Mouse (Mus musculus) layer of hippocampus, postnatal 14 days (tissue): ENCODE results near the gene Sgcd. TPM values are rescaled to one million over a fixed set of nuclear protein-coding genes. Genes with fewer than 3 reads are reported as not detected.
A peak's percentile ranks its signal among the peaks of the same experiment; 100 is the strongest.

Experiments
- DNase-seq, 2 experiments: peaks; one replicate each; pipeline ENCODE4 v3.0.0; 2021 to 2022; ENCODE audit warnings: low spot score in 2 of 2, mixed read lengths in 1 of 2
- total RNA-seq, 2 experiments: library from RNA; stranded (reverse); gene quantifications; 2 replicates each; pipeline ENCODE4 v1.2.3; 2021

Gene Sgcd
- total RNA-seq, 2 experiments from 2014 or later = 9.9 to 18.7 TPM

DNA sequence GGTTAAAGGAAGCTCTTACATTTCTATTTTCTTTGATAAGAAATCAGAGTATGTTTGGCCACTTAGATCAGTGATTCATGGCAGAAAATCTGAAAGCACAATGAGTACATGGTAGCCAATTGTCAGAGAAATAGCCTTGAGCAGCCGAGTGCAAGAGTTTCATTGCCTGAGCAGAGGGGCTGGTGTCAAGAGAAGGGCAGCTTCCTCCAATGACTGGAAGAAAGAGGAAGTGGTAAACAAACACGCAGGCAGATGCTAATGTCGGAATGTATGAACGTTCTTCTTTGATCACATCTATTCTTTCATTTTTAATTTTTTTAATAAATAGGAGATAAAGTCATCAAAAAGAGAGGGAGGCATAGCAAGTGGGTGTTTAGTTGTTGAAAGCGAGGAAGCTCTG, 956.5 kb downstream of the Sgcd start:
- DNase-seq = no peak

DNA sequence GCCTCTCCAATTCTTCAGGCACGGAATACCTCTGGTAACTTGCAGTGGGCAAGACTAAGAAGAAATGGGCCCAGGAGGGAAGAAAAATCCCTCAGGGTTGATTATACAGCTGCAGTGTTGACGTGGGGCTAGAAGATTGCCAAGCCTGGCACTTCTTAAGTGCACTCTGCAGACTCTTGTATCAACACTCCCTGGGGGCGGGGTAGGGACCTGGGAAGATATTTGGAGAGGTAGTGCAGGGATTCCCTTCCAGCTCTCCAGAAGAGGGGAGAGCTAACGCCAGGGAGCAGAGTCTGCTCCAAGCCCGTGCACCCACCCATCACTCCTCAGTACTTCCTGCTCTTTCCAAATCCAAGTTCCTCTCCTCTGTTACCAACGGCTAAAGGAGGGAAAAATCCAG, 967.9 kb downstream of the Sgcd start:
- no peak for DNase-seq

DNA sequence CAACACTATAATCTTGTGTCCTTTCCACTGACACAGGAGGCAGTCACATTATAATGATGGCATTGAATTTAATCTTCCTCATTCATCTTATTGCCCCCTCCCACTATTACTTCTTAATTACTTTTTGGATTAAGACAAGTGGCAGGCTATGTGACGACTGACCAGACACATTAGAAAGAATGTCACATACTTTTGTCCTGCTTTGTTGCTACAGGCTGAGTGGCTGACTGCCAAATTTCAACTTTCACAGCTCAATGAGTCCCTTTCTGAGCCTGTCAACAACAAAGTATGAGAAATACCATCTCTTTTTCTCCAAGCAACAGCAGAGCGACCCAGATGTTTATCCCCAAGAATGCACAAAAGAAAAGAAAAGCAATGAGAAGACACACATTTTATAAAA, 970.6 kb downstream of the Sgcd start:
- peak in 1 of 2 experiments; percentile 3 for DNase-seq

DNA sequence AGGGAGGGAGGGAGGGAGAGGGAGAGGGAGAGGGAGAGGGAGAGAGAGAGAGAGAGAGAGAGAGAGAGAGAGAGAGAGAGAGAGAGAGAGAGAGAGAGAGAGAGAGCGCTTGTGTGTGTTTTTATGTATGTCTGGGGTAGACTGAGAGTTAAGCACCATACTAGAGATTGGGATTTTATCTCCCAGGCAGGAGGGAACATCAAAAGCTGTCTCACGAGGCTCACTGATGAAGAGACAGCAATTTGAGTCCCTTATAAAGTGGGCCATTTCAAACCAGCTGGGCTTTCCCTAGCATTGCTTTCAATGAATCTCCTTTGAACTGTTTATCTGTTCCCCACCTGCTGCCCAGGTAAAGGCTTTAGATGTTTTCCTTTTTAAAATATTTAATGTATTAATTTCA, 973.1 kb downstream of the Sgcd start:
- DNase-seq = no peak

DNA sequence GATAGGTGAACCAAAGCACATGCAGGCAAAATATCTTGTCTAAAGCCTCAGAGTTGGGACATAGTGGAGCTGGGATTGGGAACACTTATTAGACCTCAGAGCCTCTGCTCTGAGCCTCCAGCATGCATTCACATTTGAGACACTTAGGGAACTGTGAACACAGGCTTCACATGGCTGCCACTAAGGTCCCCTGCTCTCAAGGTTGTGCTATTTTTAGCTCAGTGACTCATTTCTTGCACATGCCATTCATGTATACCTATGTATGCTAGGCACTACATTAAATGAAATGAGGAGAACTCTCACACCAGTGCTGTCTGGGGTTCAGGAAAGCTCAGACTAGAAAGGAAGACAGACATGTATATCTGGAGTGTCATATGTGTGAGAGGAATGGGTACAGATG, 974.5 kb downstream of the Sgcd start:
- no peak for DNase-seq

DNA sequence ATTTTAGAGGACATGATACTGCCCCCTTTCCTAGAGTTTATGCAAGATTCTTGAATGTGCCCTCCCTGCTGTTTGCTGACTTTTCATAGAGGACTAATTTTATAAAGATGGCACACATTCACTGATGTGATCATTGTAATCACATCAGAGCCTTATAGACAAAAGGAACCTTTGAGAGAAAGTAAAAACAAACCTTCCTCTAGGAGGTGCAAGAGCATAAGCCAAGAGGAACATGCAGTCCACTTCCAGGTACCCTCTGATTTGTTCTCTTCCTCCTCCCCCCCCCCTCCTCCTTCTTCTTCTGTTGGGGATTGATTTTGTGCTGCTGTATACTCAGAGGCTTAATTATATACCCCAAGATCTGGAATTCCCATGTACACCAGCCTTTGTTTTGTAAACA, 978.6 kb downstream of the Sgcd start:
- no peak for DNase-seq

DNA sequence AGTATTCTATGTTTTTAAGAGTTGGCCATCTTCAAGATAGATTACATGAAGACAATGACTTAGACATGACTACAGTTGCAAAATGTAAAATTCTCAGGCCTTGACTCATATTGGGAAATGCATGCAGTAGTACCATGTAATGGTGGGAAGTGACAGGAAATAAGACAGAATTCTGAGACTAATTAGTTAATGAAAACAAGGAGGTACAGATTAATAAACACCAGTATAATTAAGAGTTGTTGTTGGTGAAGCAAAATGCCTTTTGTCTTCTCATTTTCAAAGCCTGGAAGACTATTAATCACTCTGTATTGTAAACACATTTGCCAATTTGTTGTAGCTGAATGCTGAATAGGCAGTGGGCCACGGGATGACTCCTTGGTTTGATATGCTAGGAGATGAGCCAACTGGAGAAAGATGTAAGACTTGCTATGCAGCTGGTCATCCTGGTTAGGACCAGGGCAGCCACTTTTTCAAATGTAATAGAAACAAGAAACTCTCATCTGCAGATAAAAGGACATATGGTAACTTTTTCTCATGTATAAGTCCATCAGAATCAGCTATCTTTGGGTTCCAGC, 983.4 kb downstream of the Sgcd start:
- DNase-seq = no peak

DNA sequence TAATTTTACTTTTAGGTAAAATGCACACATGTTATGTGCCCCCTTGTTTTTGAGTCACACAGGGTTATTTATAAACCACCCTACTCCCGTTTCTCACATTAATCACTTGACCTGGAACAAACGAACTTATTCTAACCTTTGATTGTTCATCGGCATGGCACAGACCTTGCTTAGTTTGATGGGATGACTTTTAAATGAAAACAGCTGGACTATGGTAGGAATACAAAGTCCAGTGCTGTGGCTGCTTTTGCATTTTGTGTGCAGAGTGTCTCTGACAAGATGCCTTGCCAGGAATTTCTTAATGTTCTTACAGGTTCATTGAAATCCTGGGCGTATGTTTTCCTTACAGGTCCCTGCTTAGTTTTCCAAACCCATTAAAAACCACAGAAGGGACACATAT, 1049.5 kb downstream of the Sgcd start:
- DNase-seq = no peak

DNA sequence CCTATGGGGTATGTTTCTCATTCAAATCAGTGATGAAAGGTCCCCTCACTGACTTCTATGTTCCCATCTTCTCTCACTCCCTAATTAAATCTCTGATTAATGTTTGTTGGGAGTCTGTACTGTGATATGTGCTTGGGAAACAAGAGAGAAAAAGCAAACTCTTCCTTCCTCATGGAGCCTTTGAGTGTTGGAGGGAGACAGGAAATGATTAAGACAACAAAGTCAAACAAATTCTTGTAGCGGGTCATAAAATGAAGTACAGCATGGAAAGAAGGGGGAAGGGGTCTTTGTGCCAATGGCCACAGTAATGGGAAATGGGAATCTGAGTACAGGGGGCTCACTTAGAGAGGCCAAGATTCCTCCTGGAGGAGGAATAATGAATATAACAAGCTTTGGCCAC, 1063.8 kb downstream of the Sgcd start:
- no peak for DNase-seq

DNA sequence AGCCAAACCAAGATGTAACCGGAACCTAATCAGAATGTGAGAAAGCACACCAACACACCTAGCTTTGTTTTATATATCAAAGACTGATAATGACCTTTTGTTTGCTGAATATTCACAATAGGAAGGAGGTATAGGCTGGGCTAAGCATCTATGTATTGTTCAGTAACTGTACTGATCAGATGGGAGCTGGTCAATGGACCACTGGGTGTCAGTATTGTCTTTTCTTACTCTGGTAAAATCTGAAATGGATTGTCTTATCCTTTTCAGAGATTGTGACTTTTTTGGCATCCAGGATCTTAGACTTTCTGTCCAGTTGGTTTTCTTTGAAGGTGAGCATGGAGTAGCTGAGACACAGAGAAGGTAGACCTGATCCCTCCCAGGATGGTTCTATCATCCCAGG, 1068.5 kb downstream of the Sgcd start:
- peak; percentile 3 to 35 for DNase-seq

DNA sequence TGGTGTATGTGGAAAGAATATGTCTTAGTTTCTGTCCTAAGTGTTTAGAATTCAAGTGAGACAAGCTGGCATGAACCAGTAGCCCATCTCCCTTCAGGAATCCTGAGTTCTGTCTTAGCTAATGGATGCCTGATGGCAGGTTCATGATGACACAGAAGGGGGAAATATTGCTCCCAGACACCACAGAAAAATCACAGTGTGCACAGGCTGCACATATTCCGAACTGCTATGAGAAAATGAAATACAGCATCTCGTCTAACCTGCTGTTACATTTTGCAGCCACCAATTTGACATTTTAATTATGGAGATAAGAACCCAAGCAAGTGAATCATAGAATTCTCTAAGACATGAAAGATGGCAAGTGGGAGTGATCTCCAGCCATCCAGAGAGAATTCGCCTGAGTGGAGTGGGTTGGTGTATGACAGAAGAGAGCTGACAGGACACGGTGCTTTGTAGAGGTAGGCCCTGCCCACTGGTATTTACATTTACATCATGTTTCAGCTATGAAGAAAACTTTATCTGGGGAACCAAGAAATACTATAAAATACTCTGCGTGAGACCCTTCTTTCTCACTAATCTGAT, 1076.0 kb downstream of the Sgcd start:
- DNase-seq = peak; percentile 5 to 50

DNA sequence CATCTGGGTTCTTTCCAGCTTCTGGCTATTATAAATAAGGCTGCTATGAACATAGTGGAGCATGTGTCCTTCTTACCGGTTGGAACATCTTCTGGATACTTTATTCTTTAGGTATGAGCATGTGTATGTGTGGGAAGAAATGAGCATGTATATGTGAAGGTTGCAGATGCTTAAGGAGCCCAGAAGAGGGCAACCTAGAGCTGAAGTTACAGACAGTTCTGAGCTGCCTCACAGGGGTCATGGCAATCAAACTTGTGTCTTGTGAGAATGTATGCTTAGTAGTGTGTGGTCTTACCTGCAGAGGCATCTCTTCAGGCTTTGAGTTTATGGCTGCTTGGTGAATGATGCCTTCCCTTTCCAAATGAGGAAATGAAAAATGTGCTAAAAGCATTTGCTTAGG, 1084.5 kb downstream of the Sgcd start:
- no peak for DNase-seq

DNA sequence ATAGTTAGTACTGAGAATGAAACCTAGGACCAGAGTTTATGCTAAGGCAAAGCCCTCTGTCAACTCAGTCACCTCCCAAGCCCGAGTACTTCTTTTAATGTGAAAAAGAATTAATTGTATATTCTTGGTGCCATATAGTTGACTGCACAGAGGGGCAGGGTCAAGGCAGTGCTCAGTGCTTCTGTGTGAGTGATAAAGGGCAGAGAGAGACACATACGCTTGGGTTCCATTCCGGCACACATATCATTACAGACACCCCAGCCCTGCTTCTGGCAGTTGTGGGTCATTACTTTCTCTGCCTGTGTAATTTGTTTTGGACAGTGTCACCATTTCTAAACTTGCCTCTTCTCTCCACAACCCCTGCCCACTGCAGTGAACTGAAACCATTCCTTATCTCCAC, 1099.7 kb downstream of the Sgcd start:
- no peak for DNase-seq

DNA sequence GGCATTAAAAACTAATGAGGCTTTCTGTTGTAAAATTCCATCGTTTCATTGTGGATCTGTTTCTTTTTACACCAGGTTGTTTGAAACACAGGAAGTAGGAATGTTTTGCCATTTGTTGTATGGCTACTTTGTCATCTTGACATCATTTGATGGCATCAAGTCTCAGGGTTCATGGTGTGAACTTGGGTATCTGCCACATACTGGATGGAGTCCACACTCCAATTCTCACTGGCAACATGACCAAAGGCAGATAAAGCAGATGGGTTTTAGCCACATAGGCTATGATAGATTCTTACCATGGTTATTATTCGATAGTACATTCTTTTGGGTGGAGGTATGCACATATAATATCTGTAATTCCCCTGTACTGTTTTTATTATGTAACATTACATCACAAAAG, 1106.3 kb downstream of the Sgcd start:
- DNase-seq = no peak

DNA sequence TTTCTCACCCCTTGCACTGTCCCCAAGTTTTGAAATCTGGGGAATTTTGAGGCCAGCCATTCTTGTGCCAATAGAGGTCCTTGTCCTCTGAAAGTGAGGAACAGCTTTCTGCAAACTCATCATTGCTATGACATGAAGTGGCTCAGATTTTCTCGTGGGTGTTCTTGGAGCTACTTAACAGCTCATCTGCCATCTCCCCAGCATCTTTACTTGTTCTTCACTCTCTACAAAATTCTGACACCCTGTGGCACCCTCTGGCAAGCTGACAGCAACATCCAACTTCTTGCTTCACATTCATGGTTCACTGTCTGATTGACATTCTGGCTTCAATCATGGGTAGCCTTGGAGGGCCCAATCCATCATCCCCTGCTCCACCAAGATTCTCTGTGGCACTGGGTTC, 1113.0 kb downstream of the Sgcd start:
- no peak for DNase-seq

DNA sequence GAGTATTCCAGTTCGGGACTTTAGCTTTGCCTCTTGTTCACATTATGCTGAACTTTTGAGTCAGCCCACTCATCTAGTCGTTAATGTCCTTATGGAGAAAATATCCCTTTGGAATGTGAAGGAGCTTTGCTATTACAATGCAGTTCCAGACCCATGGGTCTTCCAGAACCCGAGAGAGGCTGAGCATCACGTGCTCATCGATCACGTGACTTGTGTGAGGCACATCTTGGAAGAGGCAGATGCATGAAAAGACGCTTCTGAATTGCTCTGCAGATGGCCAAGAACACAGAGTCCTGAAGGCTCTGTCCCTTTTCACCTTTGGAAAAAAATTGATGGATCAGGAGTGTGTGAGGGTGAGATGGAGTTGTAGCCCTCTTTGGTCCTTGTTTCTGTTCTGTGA, 1120.2 kb downstream of the Sgcd start:
- no peak for DNase-seq

DNA sequence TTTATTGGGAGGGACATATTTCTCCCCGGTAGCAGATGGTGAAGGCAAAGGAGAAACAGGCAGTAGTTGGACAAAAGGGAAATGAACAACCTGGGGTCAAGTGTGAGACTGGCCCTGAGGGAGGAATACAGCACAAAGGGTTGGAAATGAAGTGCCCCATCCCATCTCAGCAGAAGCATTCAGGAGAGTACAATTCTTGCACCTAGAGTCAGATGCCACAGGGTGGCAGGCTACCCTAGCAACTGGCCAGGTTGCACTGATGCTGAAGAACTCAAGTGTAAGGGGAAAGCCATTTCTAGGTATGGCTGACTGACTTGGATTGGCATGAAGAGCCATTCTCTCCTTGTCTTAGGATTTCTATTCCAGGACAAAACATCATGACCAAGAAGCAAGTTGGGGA, 1124.0 kb downstream of the Sgcd start:
- peak in 1 of 2 experiments; percentile 23 for DNase-seq

DNA sequence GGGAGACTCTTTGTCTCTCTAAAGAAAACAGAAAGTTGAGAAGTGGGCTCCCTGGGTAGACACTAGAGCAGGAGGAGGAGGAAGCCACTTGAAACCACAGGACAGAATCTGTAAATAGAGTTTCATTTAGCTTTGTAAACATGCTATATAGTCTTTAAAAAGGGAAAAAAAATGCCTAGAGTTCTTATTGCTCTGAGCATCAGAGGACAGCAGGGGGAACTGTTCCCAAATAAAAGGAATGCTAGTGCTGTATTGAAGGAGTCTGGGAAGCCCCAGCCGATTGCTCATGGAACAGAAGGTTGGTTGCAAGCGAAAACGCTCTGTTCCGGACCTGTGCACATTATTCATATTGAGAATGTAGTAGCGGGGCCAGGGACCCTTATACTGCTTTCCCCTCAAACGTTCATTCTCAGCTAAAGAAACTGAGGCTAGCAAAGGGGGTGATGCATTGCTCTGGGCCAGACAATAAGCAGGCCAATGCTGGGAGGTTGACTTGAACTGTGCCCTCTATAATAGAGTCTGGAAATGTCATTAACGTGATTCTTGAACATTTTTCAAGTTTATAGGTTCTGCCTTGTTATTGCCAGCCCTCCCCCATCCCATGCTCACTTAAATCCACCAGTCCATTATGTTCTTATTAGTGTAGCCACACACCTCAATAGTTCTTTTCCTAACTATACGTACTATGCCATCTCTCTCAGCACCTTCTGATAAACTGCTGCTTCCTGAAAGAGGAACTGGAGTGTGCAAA, 1140.4 kb downstream of the Sgcd start:
- peak in 1 of 2 experiments; percentile 49 for DNase-seq

DNA sequence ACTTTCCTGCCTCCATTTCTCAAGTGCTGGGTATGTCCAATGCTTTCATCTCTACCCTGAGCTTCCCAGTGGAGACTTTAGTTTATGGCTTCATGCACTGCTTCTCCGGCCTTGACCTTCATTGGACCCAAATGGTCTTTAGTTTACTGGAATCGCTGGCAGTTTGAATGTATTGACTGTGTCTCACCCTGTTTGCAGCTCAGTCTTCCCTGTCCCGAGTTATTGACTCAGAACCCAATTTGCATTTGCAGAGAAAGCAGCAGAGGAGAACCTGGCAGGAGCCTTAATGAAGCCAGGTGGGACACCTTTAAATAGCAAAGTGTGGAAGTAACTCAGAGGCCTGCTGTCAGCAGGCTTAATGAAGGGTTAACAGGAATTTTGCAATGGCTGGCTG, 1140.9 kb downstream of the Sgcd start:
- DNase-seq = no peak

DNA sequence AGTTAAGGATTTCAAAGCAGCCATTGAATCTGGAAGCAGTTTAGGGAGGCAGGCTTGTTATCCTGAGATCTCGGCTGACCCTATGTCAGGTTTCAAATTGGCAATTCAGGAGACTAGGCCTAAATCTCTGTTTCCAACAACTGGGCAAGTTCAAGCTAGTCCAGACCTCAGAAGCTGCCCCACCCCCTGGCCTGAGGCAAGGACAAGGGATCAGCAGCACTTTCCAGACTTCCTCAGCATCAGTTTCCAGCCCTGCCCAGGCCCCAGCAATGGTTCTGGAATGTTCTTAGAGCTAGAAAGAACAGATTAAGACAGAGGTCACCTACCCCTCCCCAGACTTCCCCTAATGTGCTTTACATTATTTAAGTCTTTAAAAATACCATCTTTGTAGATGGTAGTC, 1142.1 kb downstream of the Sgcd start:
- DNase-seq = no peak
